Mouse (Mus musculus) common myeloid progenitor, adult 5-6 weeks (primary cell): Measurements from ENCODE around the gene Sergef. TPM values are rescaled to one million over a fixed set of nuclear protein-coding genes. Genes with fewer than 3 reads are reported as not detected.

Experiments
- ATAC-seq: replicated peaks from 2 replicates; pipeline ENCODE4 v1.8.0; 2016; ENCODE audit warnings: low read depth, mild to moderate bottlenecking, moderate TSS enrichment, inconsistent platforms; ENCODE audit not compliant: poor library complexity, severe bottlenecking
- total RNA-seq: library from RNA; stranded (forward); fragments of 200-1000, 187-1606 nt; gene quantifications from 2 replicates; pipeline ENCODE4 v1.2.3, GENCODE M21; 2017

Sergef gene
- total RNA-seq, 1 experiment from 2014 or later = 17.5 TPM

DNA sequence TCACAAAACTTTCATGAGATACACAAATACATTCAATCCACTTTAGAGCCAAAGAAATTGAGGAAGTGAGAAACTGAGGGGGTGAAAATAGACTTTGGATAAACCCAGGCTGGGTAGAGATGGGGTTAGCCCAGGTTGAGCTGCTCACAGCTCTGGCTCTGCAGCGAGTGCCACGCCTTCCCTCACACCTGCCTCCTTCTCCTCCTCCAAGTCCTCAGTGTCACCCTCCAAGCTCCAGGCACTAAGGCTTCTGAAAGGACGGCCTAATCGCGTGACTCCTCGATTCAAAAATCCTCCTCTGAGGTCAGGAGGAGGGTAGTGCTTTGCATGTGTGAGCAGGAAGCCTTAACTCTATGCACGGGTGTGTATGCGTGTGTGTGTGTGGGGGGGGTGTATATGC is 176.5 kb downstream of the Sergef start:
- ATAC-seq = no peak

- ATAC-seq = no peak
These were observed 177.3 kb downstream of the Sergef start for GRCm38 (mm10) chr7:46462287-46462686.

DNA sequence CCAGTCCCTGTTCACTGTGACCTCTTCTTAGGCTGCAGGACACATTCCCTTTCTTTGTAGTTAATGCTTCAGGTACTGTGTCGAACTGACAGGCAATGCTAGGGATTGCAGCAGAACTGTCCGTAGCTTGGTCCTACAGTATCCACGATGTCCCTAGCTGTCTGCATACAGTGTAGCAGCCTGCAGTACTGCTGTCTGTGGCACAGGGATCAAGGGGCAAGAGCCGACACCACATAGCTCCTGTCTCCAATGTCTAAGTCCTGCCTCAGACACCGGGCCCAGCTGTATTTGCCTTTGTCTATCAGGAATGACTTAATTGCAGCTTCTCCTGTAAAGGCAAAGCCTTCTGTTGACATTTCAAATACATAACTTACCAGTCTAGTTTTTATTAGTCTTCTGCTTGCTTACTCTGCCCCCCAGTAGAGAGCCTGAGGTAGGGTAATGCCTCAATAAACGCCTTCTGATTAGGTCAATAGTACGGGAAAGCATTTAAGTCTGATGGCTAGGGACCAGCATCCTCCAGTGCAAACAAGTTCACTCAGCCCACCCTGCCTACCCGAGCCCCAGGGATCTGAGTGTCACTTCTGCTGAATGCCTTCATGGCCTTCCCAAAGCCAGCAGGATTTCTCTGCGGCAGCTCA is 179.9 kb downstream of the Sergef start:
- ATAC-seq = no peak

GRCm38 (mm10) chr7:46459200-46459599 is 180.4 kb downstream of the Sergef start:
- no peak for ATAC-seq

DNA sequence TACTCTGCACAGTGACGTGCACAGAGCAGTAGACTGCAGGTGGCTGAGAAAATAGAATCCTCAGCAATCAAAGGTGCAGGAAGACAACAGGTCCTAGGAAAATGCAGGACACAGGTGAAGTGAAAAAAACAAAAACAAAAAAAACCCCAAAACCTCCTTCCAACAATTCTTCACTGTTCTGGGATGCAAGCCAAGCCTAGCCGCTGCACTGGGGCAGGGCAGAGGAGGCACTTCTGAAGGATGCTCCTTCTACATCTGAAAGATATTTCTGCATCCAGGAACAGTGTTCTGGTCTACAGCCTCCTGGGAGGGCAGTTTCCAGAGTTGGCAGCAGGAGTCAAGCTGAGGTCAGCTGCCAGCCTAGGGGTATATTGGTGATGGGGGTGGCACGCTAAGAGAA is 181.7 kb downstream of the Sergef start:
- ATAC-seq = no peak

GRCm38 (mm10) chr7:46453930-46454679 is 185.5 kb downstream of the Sergef start:
- no peak for ATAC-seq

- ATAC-seq = no peak
These were observed 190.5 kb downstream of the Sergef start for GRCm38 (mm10) chr7:46448922-46449645.

- ATAC-seq = no peak
These were observed 192.0 kb downstream of the Sergef start for GRCm38 (mm10) chr7:46447473-46448165.

- peak; percentile 99 for ATAC-seq
These were observed 193.7 kb downstream of the Sergef start for GRCm38 (mm10) chr7:46445896-46446295.

GRCm38 (mm10) chr7:46443163-46443562 is 196.4 kb downstream of the Sergef start:
- ATAC-seq = no peak

DNA sequence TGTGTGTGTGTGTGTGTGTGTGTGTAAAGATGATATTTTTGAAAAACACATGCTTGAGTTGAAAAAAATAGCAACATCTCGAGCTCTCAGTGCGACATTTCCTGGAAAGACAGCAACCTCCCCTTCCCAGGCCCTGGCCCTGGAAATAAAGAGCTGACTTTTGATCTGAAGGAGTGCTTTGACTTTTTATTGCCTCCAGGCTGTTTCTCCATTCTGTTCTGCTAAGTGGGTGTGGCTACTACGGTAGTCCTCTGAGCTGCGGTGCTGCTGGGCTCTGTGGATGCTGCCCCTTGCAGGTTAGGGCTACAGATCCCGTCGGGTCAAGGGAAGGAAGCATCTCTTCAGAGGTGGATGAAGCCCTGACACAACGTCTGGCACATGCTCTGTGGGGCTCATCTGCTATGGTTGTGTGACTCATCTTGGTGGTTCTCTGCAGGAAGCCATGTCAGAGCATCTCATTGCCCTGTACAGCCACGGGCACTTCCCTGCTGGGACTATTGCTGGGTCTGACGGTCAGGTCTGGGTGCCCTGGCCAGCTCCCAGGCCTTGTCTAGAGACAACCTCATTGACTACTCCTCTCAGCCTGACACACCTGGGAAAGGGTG is 201.0 kb downstream of the Sergef start:
- 0 out of 2 replicates have a peak, but pooled peaks have one; percentile 36 for ATAC-seq

- no peak for ATAC-seq
These were observed 203.8 kb downstream of the Sergef start for GRCm38 (mm10) chr7:46435833-46436232.

GRCm38 (mm10) chr7:46433874-46434273 is 205.7 kb downstream of the Sergef start:
- ATAC-seq = no peak

GRCm38 (mm10) chr7:46425012-46425411 is 214.6 kb downstream of the Sergef start:
- ATAC-seq = no peak

DNA sequence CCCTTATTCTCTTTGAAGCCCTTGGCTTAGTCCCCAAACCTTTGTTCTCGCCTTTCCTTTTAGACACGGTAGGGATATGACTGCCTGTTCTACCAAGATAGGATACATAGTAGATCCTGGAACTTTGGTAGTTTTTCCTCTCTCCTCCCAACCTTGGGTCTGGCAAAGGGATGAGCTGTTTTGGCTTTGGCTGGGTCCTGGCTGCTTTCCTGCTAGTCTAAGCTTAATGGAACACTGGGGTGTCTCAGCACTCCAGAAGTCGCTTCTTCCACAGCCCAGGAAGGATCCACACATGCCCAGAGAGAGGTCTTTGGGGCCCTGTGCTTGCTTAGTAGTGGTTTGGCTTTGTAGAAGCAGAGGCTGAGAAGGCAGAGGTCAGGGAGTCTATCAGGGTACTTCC is 215.7 kb downstream of the Sergef start:
- no peak for ATAC-seq

- ATAC-seq = peak; percentile 84
These were observed 216.7 kb downstream of the Sergef start for GRCm38 (mm10) chr7:46422764-46423412.

GRCm38 (mm10) chr7:46422052-46422763 is 217.4 kb downstream of the Sergef start:
- no peak for ATAC-seq

DNA sequence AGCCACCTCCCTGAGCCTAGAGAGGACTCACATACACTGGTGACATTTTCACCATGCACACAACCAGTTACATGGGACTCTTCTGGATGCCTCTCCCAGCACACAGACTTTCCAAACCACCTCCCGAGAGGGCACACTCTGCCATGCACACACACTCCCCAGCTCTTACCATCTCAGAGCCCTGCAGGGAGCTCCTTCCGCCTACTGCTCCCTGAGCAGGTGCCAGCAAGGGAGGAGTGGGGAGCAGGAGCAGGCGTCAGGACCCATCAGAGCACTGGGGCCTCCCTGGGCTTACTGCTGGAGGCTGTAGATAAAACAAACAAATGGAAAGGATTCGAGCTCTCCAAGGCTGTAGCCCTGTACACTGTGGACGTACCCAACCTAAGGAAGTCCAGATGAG is 218.1 kb downstream of the Sergef start:
- no peak for ATAC-seq

- no peak for ATAC-seq
These were observed 221.4 kb downstream of the Sergef start for GRCm38 (mm10) chr7:46418102-46418622.
